Mouse (Mus musculus) hindbrain, postnatal 0 days (tissue): ENCODE measurements around the gene Ccnd3. TPM values are rescaled to one million over a fixed set of nuclear protein-coding genes. Genes with fewer than 3 reads are reported as not detected.

Source experiments
- ATAC-seq: fragments of 200-750 bp; cut with Nextera tagmentation; 2 replicates; pipeline ENCODE4 v1.8.0; 2017; ENCODE audit warnings: mild to moderate bottlenecking, moderate TSS enrichment, moderate library complexity
- DNase-seq: peaks from one replicate; pipeline ENCODE4 v3.0.0-alpha.2; 2015; ENCODE audit warnings: low spot score
- H3K27ac ChIP-seq: fragments of 300-500 bp; sonication (generic); 2 replicates; pipeline ENCODE4 v1.5.1; 2014; ENCODE audit warnings: mild to moderate bottlenecking
- H3K27me3 ChIP-seq: fragments of 300-500 bp; sonication (generic); 2 replicates; pipeline ENCODE4 v1.6.1; 2014; ENCODE audit warnings: low read length, mixed read lengths; ENCODE audit not compliant: insufficient read depth
- H3K36me3 ChIP-seq: fragments of 300-500 bp; sonication (generic); 2 replicates; pipeline ENCODE4 v1.6.1; 2014; ENCODE audit warnings: low read length, mixed read lengths; ENCODE audit not compliant: insufficient read depth
- H3K4me1 ChIP-seq: fragments of 300-500 bp; sonication (generic); 2 replicates; pipeline ENCODE4 v1.6.1; 2014; ENCODE audit warnings: antibody characterized with exemption, low read length, mixed read lengths; ENCODE audit not compliant: insufficient read depth
- H3K4me2 ChIP-seq: fragments of 300-500 bp; sonication (generic); 2 replicates; pipeline ENCODE4 v1.6.1; 2014; ENCODE audit warnings: low read depth, mild to moderate bottlenecking, low read length, moderate library complexity, mixed read lengths
- H3K4me3 ChIP-seq: fragments of 300-500 bp; sonication (generic); 2 replicates; pipeline ENCODE4 v1.5.1; 2014; ENCODE audit warnings: low read length
- H3K9ac ChIP-seq: fragments of 300-500 bp; sonication (generic); replicated peaks from 2 replicates; pipeline ENCODE4 v1.6.1; 2014; ENCODE audit warnings: mild to moderate bottlenecking, low read length, moderate library complexity, mixed read lengths
- H3K9me3 ChIP-seq: fragments of 300-500 bp; sonication (generic); 2 replicates; pipeline ENCODE4 v1.6.1; 2016; ENCODE audit warnings: low read length, mixed read lengths
- CTCF ChIP-seq: IDR thresholded peaks from 2 replicates; pipeline ENCODE4 v1.5.1; 2016; ENCODE audit warnings: antibody characterized with exemption, control low read depth, low read depth
- WGBS: fragments of 180-500 bp; shearing (Covaris S2); extraction: QIAGEN DNeasy Blood & Tissue Kit; methylation state at CpG from one replicate; pipeline ENCODE4 v1.1.7; 2014; 5-methylcytosine and 5-hydroxymethylcytosine counted together
- polyA plus RNA-seq: library from polyadenylated mRNA; unstranded; fragments of >200 nt; fragmentation: Nextera tagmentation; extraction: Ambion mirVana; gene quantifications from 2 replicates; pipeline ENCODE4 v1.2.1, GENCODE M21; 2015
- total RNA-seq: library from RNA; depleted of rRNA; stranded (reverse); fragments of >200 nt; gene quantifications from 2 replicates; pipeline ENCODE4 v1.2.3, GENCODE M21; 2014

Ccnd3 gene
- total and polyA plus RNA-seq, 2 experiments from 2014 or later = 63.4 to 71.5 TPM

DNA sequence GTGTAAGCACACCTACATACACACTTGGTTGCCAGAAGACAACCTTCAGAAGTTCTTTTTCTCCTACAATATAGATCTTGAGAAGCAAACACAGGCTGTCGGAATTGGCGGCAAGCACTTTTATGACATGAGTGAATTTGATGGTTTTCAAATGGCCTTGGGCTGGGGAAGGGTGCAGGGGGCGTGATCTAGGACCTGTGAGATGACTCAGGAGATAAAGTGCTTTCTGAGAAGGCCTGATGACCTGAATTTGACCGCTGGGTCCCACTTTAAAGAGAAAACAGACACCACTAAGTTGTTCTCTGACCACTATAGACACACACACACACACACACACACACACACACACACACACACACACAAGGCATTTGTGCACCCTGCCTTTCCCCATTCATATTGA, 76.1 kb downstream of the Ccnd3 start:
- Histone ChIP-seq H3K9ac (no peak overlapping the region), H3K27ac (no peak overlapping the region), H3K27me3 (no peaks in the 10 kb centered on the region), H3K9me3 (no peaks in the 10 kb centered on the region), H3K4me3 (no peak overlapping the region), H3K36me3 (no peaks in the 10 kb centered on the region), H3K4me1 (no peaks in the 10 kb centered on the region), H3K4me2 (no peak overlapping the region)
- 82% methylated on average over 4 of the region's 4 CpGs for WGBS
- ATAC-seq (no peak), DNase-seq (no peak)
- no peak for TF ChIP-seq CTCF

- no peaks in the 10 kb centered on the region for H3K36me3 ChIP-seq
- WGBS = 86% methylated on average over 8 of the region's 8 CpGs
- no peak for ATAC-seq
- no peak for DNase-seq
- H3K27ac ChIP-seq = no peak overlapping the region
- no peak for TF ChIP-seq CTCF
- H3K27me3 ChIP-seq = no peaks in the 10 kb centered on the region
- no peak overlapping the region for H3K4me2 ChIP-seq
- no peaks in the 10 kb centered on the region for H3K4me1 ChIP-seq
- H3K9me3 ChIP-seq = no peaks in the 10 kb centered on the region
- no peak overlapping the region for H3K4me3 ChIP-seq
- no peak overlapping the region for H3K9ac ChIP-seq
Observed at GRCm38 (mm10) chr17:47588517-47588916, 83.7 kb downstream of the Ccnd3 start.

DNA sequence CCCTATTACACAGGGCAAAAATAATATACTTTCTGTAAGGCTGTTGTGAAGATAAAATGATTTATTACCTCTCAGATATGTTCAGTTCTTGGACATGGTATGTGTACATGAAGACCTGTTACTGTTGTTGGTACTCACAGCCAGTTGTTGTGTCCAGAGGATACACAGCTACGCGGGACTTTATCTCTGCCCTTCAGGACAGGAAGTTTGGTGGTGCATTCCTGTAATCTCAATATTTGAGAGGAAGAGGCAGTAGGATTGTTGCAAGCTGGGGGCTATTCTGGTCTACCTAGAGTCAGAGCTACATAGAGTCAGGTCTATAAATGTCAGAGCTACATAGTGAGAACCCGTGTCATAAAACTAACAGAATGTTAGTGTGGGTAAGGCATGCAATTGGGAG, 86.2 kb downstream of the Ccnd3 start:
- no peaks in the 10 kb centered on the region for H3K27me3 ChIP-seq
- H3K9me3 ChIP-seq = no peaks in the 10 kb centered on the region
- no peak overlapping the region for H3K9ac ChIP-seq
- no peak for DNase-seq
- no peak overlapping the region for H3K27ac ChIP-seq
- ATAC-seq = no peak
- no peak overlapping the region for H3K4me3 ChIP-seq
- no peaks in the 10 kb centered on the region for H3K4me1 ChIP-seq
- WGBS = 88% methylated on average over 3 of the region's 3 CpGs
- TF ChIP-seq CTCF = no peak
- H3K4me2 ChIP-seq = no peak overlapping the region
- no peaks in the 10 kb centered on the region for H3K36me3 ChIP-seq

GRCm38 (mm10) chr17:47593215-47593853, 88.5 kb downstream of the Ccnd3 start:
- H3K27ac ChIP-seq = peak overlapping the region; percentile 72; the same call in 1 of the 2 replicates
- peak; percentile 91 for ATAC-seq
- H3K9me3 ChIP-seq = no peaks in the 10 kb centered on the region
- WGBS = under 1% methylated on average over 62 of the region's 63 CpGs
- peak overlapping the region; percentile 65 for H3K9ac ChIP-seq
- no peaks in the 10 kb centered on the region for H3K4me1 ChIP-seq
- no peaks in the 10 kb centered on the region for H3K27me3 ChIP-seq
- TF ChIP-seq CTCF = no peak
- peak overlapping the region; percentile 63 for H3K4me3 ChIP-seq
- peak; percentile 95 for DNase-seq
- H3K4me2 ChIP-seq = peak overlapping the region; percentile 93
- H3K36me3 ChIP-seq = no peaks in the 10 kb centered on the region

DNA sequence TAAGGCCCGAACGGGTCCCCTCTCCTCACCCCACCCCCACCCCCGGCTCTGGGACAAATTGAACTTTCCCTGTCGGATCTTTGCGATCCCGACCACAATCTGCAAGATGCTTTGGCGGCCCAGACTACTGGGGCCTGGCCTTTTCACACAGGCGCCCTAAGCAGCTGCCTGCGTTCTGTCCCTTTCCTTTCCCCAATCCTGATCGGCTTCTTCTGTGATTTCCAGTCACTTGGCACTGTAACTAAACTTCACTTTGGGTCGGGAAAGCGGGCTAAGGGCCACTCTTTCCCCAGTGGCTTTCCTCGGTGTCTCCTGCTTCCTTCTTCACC, 89.0 kb downstream of the Ccnd3 start:
- WGBS = under 1% methylated on average over 13 of the region's 13 CpGs
- H3K4me2 ChIP-seq = peak overlapping the region; percentile 93
- no peak for DNase-seq
- no peak for TF ChIP-seq CTCF
- peak overlapping the region; percentile 63 for H3K4me3 ChIP-seq
- no peaks in the 10 kb centered on the region for H3K36me3 ChIP-seq
- H3K9ac ChIP-seq = peak overlapping the region; percentile 65
- H3K9me3 ChIP-seq = no peaks in the 10 kb centered on the region
- ATAC-seq = no peak
- H3K27me3 ChIP-seq = no peaks in the 10 kb centered on the region
- no peaks in the 10 kb centered on the region for H3K4me1 ChIP-seq
- H3K27ac ChIP-seq = peak overlapping the region; percentile 72

- under 1% methylated on average over 42 of the region's 43 CpGs for WGBS
- Histone ChIP-seq H3K9me3 (no peaks in the 10 kb centered on the region), H3K27me3 (no peaks in the 10 kb centered on the region), H3K4me2 (peak overlapping the region; percentile 93), H3K4me3 (peak overlapping the region; percentile 63), H3K36me3 (no peaks in the 10 kb centered on the region), H3K9ac (peak overlapping the region; percentile 65), H3K4me1 (no peaks in the 10 kb centered on the region), H3K27ac (peak overlapping the region; percentile 72)
- no peak for TF ChIP-seq CTCF
- DNase-seq (peak; percentile 26), ATAC-seq (no peak)
Observed at GRCm38 (mm10) chr17:47594183-47594968, 89.5 kb downstream of the Ccnd3 start.

DNA sequence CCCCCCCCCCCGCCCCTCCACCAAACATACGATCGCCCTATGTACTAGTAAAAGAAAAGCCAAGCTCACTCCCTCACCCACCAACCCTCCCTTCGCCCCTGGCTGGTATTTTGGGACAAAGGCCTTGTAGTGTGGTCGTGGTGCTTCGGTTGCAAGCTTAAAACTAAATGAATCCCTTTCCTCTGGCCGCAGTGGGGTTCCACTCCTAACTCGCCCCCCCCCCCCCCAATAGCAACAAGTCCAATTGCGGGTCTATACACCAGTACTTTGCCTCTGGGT, 90.1 kb downstream of the Ccnd3 start:
- Histone ChIP-seq H3K27ac (peak overlapping the region; percentile 72), H3K9me3 (no peaks in the 10 kb centered on the region), H3K36me3 (peaks cover 4% of the 10 kb centered on the region; the same call in 1 of the 2 replicates), H3K4me1 (no peaks in the 10 kb centered on the region), H3K27me3 (no peaks in the 10 kb centered on the region), H3K4me3 (peak overlapping the region; percentile 63), H3K9ac (peak overlapping the region; percentile 65; the same call in 1 of the 2 replicates), H3K4me2 (peak overlapping the region; percentile 93)
- TF ChIP-seq CTCF = no peak
- DNase-seq = peak; percentile 19
- no peak for ATAC-seq
- WGBS = 2% methylated on average over 6 of the region's 9 CpGs
